Mouse (Mus musculus) liver, embryonic 15.5 days (tissue): ENCODE results near the gene Klhl28. TPM values are rescaled to one million over a fixed set of nuclear protein-coding genes. Genes with fewer than 3 reads are reported as not detected.

Experiments used
- polyA plus RNA-seq: library from polyadenylated mRNA; unstranded; fragments of >200 nt; fragmentation: Nextera tagmentation; extraction: Ambion mirVana; gene quantifications from 2 replicates; pipeline ENCODE4 v1.2.1, GENCODE M21; 2015

Klhl28 gene
- polyA plus RNA-seq, 1 experiment from 2014 or later: 2.8 TPM

Other genes with a start within 250 kb of the Klhl28 start
- gene Gm527, start 47.6 kb downstream of the Klhl28 start, polyA plus RNA-seq: 0.43 and 0.79 TPM in 2 replicates
- gene Togaram1, start 270 bp upstream of the Klhl28 start, polyA plus RNA-seq: 6.0 and 6.5 TPM in 2 replicates
- gene Prpf39, start 70.8 kb upstream of the Klhl28 start, polyA plus RNA-seq: 13.8 and 16.9 TPM in 2 replicates
- 84.5 and 116 TPM in 2 replicates for gene Fkbp3, start 108.5 kb upstream of the Klhl28 start, polyA plus RNA-seq
- 5.4 and 6.0 TPM in 2 replicates for gene Fancm, start 110.1 kb upstream of the Klhl28 start, polyA plus RNA-seq
- gene Mis18bp1, start 207.1 kb upstream of the Klhl28 start, polyA plus RNA-seq: 32.4 and 36.8 TPM in 2 replicates